Mouse (Mus musculus) stomach, postnatal 0 days (tissue): ENCODE measurements around the gene Mcoln3.

Experiments
- CTCF ChIP-seq: IDR thresholded peaks from 2 replicates; pipeline ENCODE4 v1.5.1; 2016; ENCODE audit warnings: antibody characterized with exemption, low read depth, mild to moderate bottlenecking, moderate library complexity
- EP300 ChIP-seq: optimal IDR thresholded peaks from 2 replicates; pipeline ENCODE3; 2016; ENCODE audit warnings: antibody characterized with exemption

- TF ChIP-seq EP300 (no peak), CTCF (no peak)
Measured at GRCm38 (mm10) chr3:146121310-146122124, 4.3 kb downstream of the Mcoln3 start.
